ENCODE assay signal across 8 mouse cellular contexts in the genomic region with DNA sequence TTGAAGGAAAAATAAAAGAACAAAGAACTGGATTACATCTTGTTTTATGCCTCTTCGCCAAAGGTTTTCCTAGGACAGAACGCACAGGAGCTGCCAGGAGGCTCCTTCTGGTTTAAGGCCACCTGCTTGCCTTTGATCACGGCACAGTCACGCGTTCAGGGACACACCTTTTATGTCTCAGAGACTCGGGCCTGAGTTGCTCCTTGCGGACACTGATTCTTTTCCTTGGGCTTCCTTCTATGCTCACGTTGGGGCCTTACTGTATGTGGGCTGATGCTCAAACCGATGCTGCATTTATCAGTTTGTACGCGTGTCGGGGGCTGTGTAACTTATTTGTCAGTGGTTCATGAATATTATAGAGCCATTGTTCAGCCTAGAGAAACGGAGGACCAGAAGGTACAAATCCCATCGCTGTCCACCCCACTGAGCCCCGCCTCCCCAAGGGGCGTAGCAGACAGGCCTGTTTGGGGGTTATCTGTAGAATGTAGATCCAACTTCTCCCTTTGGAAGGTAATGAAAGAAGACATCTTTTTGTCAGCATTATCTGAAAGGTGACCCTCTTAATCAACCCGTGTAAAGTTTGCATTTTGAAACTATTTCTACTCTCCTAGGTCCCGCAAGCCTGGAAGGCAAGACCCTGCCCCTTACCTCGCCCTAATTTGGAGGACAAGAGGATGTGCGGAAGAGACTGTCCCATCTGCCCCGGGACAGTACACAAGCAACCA. TPM values are rescaled to one million over a fixed set of nuclear protein-coding genes. Genes with fewer than 3 reads are reported as not detected.
DNase-seq lines count a peak whose midpoint lies in the region; ATAC-seq and TF ChIP-seq lines count a peak whose summit lies in the region.

No protein-coding gene starts in this region.

- H3K27me3 ChIP-seq in lung, embryonic 14.5 days (ENCODE audit: insufficient read depth, low read length): no peaks in the 10 kb centered on the region
- H3K27me3 ChIP-seq in forebrain, embryonic 15.5 days: peaks cover 5% of the 10 kb centered on the region; the same call in 1 of the 2 replicates
- peaks cover 25% of the 10 kb centered on the region for H3K27me3 ChIP-seq in limb, embryonic 12.5 days
- H3K27me3 ChIP-seq in neural tube, embryonic 15.5 days (replicated peaks): peaks cover 9% of the 10 kb centered on the region; the same call in 1 of the 2 replicates

- no peaks in the 10 kb centered on the region for H3K9me3 ChIP-seq in lung, embryonic 14.5 days (ENCODE audit: low read depth, low read length)
- H3K9me3 ChIP-seq in forebrain, embryonic 15.5 days: no peaks in the 10 kb centered on the region
- H3K9me3 ChIP-seq in limb, embryonic 12.5 days: no peaks in the 10 kb centered on the region
- H3K9me3 ChIP-seq in neural tube, embryonic 15.5 days (replicated peaks): no peaks in the 10 kb centered on the region

- ATAC-seq in lung, embryonic 14.5 days (ENCODE audit: insufficient read depth): peak; percentile 26; the same call in 1 of the 2 replicates
- ATAC-seq in forebrain, embryonic 15.5 days (replicated peaks): no peak; the same call in 1 of the 2 replicates
- ATAC-seq in limb, embryonic 12.5 days (ENCODE audit: insufficient number of reproducible peaks, insufficient read depth, low FRiP score, low TSS enrichment, low read depth): no peak
- ATAC-seq in neural tube, embryonic 15.5 days (ENCODE audit: low FRiP score): no peak

- no peak overlapping the region for H3K27ac ChIP-seq in lung, embryonic 14.5 days (ENCODE audit: low read depth)
- H3K27ac ChIP-seq in forebrain, embryonic 15.5 days (replicated peaks): no peak overlapping the region
- no peak overlapping the region for H3K27ac ChIP-seq in limb, embryonic 12.5 days
- no peak overlapping the region for H3K27ac ChIP-seq in neural tube, embryonic 15.5 days (replicated peaks)

- peak overlapping the region; percentile 42 for H3K4me3 ChIP-seq in lung, embryonic 14.5 days (ENCODE audit: low read depth, low read length)
- H3K4me3 ChIP-seq in forebrain, embryonic 15.5 days: peak overlapping the region; percentile 33
- peak overlapping the region; percentile 43 for H3K4me3 ChIP-seq in limb, embryonic 12.5 days (replicated peaks)
- H3K4me3 ChIP-seq in neural tube, embryonic 15.5 days (replicated peaks): peak overlapping the region; percentile 36

- H3K9ac ChIP-seq in lung, embryonic 14.5 days: peak overlapping the region; percentile 61
- H3K9ac ChIP-seq in forebrain, embryonic 15.5 days (replicated peaks): peak overlapping the region; percentile 10; the same call in 1 of the 2 replicates
- peak overlapping the region; percentile 44 for H3K9ac ChIP-seq in limb, embryonic 12.5 days (replicated peaks)
- peak overlapping the region; percentile 36; the same call in 1 of the 2 replicates for H3K9ac ChIP-seq in neural tube, embryonic 15.5 days (replicated peaks)

- TF ChIP-seq CTCF in lung, embryonic 14.5 days (IDR thresholded peaks at IDR 0.05; ENCODE audit: low read depth): no peak

- H3K4me1 ChIP-seq in lung, embryonic 14.5 days (ENCODE audit: insufficient read depth): peaks cover 8% of the 10 kb centered on the region; the same call in 1 of the 2 replicates
- peaks cover 9% of the 10 kb centered on the region for H3K4me1 ChIP-seq in forebrain, embryonic 15.5 days
- H3K4me1 ChIP-seq in limb, embryonic 12.5 days (replicated peaks): peaks cover 10% of the 10 kb centered on the region
- peaks cover 11% of the 10 kb centered on the region for H3K4me1 ChIP-seq in neural tube, embryonic 15.5 days

- WGBS in lung, embryonic 14.5 days: 31% methylated on average over 21 of the region's 21 CpGs
- WGBS in forebrain, embryonic 15.5 days: 24% methylated on average over 21 of the region's 21 CpGs
- 25% methylated on average over 21 of the region's 21 CpGs for WGBS in limb, embryonic 12.5 days
- 27% methylated on average over 21 of the region's 21 CpGs for WGBS in neural tube, embryonic 15.5 days

- H3K4me2 ChIP-seq in lung, embryonic 14.5 days: peak overlapping the region; percentile 95
- H3K4me2 ChIP-seq in forebrain, embryonic 15.5 days (replicated peaks): peak overlapping the region; percentile 56
- peak overlapping the region; percentile 75 for H3K4me2 ChIP-seq in limb, embryonic 12.5 days
- H3K4me2 ChIP-seq in neural tube, embryonic 15.5 days: peak overlapping the region; percentile 72

- peak; percentile 27 for DNase-seq in lung, embryonic 14.5 days
- DNase-seq in lung, postnatal 36 days: no peak
- DNase-seq in urinary bladder, postnatal 25 days (ENCODE audit: low spot score): no peak
- no peak for DNase-seq in embryo, embryonic 9.5 days (ENCODE audit: extremely low spot score)
- DNase-seq in layer of hippocampus, postnatal 10 days (ENCODE audit: low spot score in 2 of 2): no peak

- no peaks in the 10 kb centered on the region for H3K36me3 ChIP-seq in lung, embryonic 14.5 days (ENCODE audit: insufficient read depth)
- H3K36me3 ChIP-seq in forebrain, embryonic 15.5 days: no peaks in the 10 kb centered on the region
- no peaks in the 10 kb centered on the region for H3K36me3 ChIP-seq in limb, embryonic 12.5 days
- H3K36me3 ChIP-seq in neural tube, embryonic 15.5 days: no peaks in the 10 kb centered on the region

RNA-seq across cellular contexts. Expression of a gene that starts 0.8 kb away (rescaled TPM):
- polyA plus RNA-seq in lung, embryonic 14.5 days (2014; fragmentation: Nextera tagmentation; extraction: Ambion mirVana): 3.8 and 4.6 TPM in 2 replicates
- polyA plus RNA-seq in forebrain, embryonic 15.5 days (2015; fragmentation: Nextera tagmentation; extraction: Ambion mirVana): 0.14 and 0.25 TPM in 2 replicates
- 1.2 and 1.9 TPM in 2 replicates for polyA plus RNA-seq in limb, embryonic 12.5 days (2016; fragmentation: Nextera tagmentation; extraction: Ambion mirVana)
- 0.37 and 0.47 TPM in 2 replicates for polyA plus RNA-seq in neural tube, embryonic 15.5 days (2015; fragmentation: Nextera tagmentation; extraction: Ambion mirVana)
- total RNA-seq in layer of hippocampus, postnatal 10 days (2021): under 1 TPM; 0.31 to 0.69 TPM

Comparison
In these comparisons a context has a peak if more than half of its experiments do, and no peak if none do; other contexts are left out.
1. H3K9ac ChIP-seq: peak in every context shown above with its lines; median percentile 61 in lung, embryonic 14.5 days; 44 in limb, embryonic 12.5 days; 36 in neural tube, embryonic 15.5 days; 10 in forebrain, embryonic 15.5 days.